Comparison of ENCODE assay signal across 7 mouse cellular contexts in the genomic region with DNA sequence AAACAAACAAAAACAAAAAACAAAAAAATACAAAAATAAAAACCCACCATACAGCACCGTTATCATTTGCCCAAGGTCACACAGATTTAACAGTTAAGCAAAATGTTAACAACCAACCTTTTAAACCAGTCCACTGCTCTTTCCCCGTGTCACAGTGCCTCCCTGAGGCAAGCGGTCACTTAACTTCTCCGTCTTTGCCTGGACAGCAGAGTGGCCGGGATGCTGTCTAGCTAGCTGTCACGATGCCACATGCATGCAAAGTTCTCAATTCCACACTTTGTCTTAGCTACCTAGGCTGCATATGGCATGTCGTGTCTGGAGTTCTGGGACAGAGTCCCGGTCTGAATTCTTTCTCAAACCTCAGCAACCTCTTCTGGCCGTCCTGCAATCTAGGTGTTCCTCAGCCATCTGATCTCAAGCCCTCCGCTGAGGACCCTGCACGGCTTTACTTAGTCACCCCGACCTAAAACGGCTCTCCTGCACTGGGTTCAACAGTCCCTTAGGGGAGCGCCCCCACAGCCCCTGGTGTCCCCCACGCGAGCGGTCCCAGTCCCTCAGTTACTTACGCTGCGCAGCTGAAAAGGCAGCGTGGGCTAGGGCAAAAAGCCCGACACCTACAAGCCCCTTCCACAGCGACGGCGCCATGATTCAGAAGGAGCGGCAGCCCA. TPM values are rescaled to one million over a fixed set of nuclear protein-coding genes. Genes with fewer than 3 reads are reported as not detected.
A peak's percentile ranks its signal among the peaks of the same experiment; 100 is the strongest.
DNase-seq lines count a peak whose midpoint lies in the region; ATAC-seq lines count a peak whose summit lies in the region.

No protein-coding gene starts in this region.

- H3K4me1 ChIP-seq in limb, embryonic 12.5 days (replicated peaks) = peaks cover 4% of the 10 kb centered on the region

- H3K9ac ChIP-seq in limb, embryonic 12.5 days (replicated peaks) = peak overlapping the region; percentile 70

- no peaks in the 10 kb centered on the region; the same call in 1 of the 2 replicates for H3K27me3 ChIP-seq in limb, embryonic 12.5 days

- H3K4me3 ChIP-seq in limb, embryonic 12.5 days (replicated peaks) = peak overlapping the region; percentile 62

- 14% methylated on average over 25 of the region's 25 CpGs for WGBS in limb, embryonic 12.5 days

- peak overlapping the region; percentile 56 for H3K4me2 ChIP-seq in limb, embryonic 12.5 days

- peak; percentile 66 for ATAC-seq in limb, embryonic 12.5 days (ENCODE audit: insufficient number of reproducible peaks, insufficient read depth, low FRiP score, low TSS enrichment, low read depth)
- ATAC-seq in granulocyte monocyte progenitor cell, adult 5-6 weeks (replicated peaks; ENCODE audit: poor library complexity, severe bottlenecking) = no peak; the same call in 1 of the 2 replicates

- no peaks in the 10 kb centered on the region for H3K9me3 ChIP-seq in limb, embryonic 12.5 days

- intact Hi-C loops in heart, postnatal 10 days (cut with DNase I) = no loop called here

- peak overlapping the region; percentile 75; the same call in 1 of the 2 replicates for H3K27ac ChIP-seq in limb, embryonic 12.5 days

- H3K36me3 ChIP-seq in limb, embryonic 12.5 days = no peaks in the 10 kb centered on the region

- DNase-seq in right cerebral cortex, postnatal 4 days = peak; percentile 7
- no peak for DNase-seq in right cerebral cortex, postnatal 14 days
- DNase-seq in embryo, embryonic 10.5 days (ENCODE audit: low spot score) = peak; percentile 26
- peak; percentile 19 to 31 for DNase-seq in heart, postnatal 10 days
- peak; percentile 4 for DNase-seq in mesoderm, embryonic 11.5 days (ENCODE audit: low read depth, low spot score)

RNA-seq across cellular contexts. Expression of gene Mmgt1, which starts 0.5 kb away (rescaled TPM):
- total RNA-seq in heart, postnatal 10 days (2021) = 10 to 100 TPM; 27.4 TPM
- 30.2 and 31.6 TPM in 2 replicates for polyA plus RNA-seq in limb, embryonic 12.5 days (2016; fragmentation: Nextera tagmentation; extraction: Ambion mirVana)
- 22.8 and 27.3 TPM in 2 replicates for total RNA-seq in granulocyte monocyte progenitor cell, adult 5-6 weeks (2014; fragmentation: Nextera tagmentation)
- 23.0 and 28.5 TPM in 2 replicates for total RNA-seq in granulocyte monocyte progenitor cell, adult 5-6 weeks (2017)

RNA-seq across cellular contexts. Expression of gene Slc9a6, which starts 12.2 kb away (rescaled TPM):
- 10 to 100 TPM; 14.7 to 17.1 TPM for total RNA-seq in heart, postnatal 10 days (2021)
- 13.7 and 14.2 TPM in 2 replicates for polyA plus RNA-seq in limb, embryonic 12.5 days (2016; fragmentation: Nextera tagmentation; extraction: Ambion mirVana)
- 3.4 and 7.6 TPM in 2 replicates for total RNA-seq in granulocyte monocyte progenitor cell, adult 5-6 weeks (2014; fragmentation: Nextera tagmentation)
- 11.4 and 11.6 TPM in 2 replicates for total RNA-seq in granulocyte monocyte progenitor cell, adult 5-6 weeks (2017)

RNA-seq across cellular contexts. Expression of gene Gm648, which starts 47.9 kb away (rescaled TPM):
- total RNA-seq in heart, postnatal 10 days (2021) = not detected
- not detected in 2 replicates for polyA plus RNA-seq in limb, embryonic 12.5 days (2016; fragmentation: Nextera tagmentation; extraction: Ambion mirVana)
- not detected in 2 replicates for total RNA-seq in granulocyte monocyte progenitor cell, adult 5-6 weeks (2014; fragmentation: Nextera tagmentation)
- total RNA-seq in granulocyte monocyte progenitor cell, adult 5-6 weeks (2017) = not detected in 2 replicates
